In genomic region chr19:57355451-57356251, GRCm38 (mm10) we compare ENCODE assay signal across 8 mouse cellular contexts. TPM values are rescaled to one million over a fixed set of nuclear protein-coding genes. Genes with fewer than 3 reads are reported as not detected.
DNase-seq lines count a peak whose midpoint lies in the region; ATAC-seq and TF ChIP-seq lines count a peak whose summit lies in the region.

No protein-coding gene starts in this region.

- no peak overlapping the region for H3K4me2 ChIP-seq in forebrain, postnatal 0 days (ENCODE audit: low read depth)
- H3K4me2 ChIP-seq in forebrain, embryonic 14.5 days (ENCODE audit: low read length) = no peak overlapping the region

- no peaks in the 10 kb centered on the region for H3K36me3 ChIP-seq in forebrain, postnatal 0 days (ENCODE audit: insufficient read depth)
- H3K36me3 ChIP-seq in forebrain, embryonic 14.5 days (ENCODE audit: control insufficient read depth, insufficient read depth, low read length) = no peaks in the 10 kb centered on the region
- H3K36me3 ChIP-seq in megakaryocyte, embryonic 14.5 days (replicated peaks; ENCODE audit: low read length) = peaks cover 19% of the 10 kb centered on the region

- no peak for ATAC-seq in forebrain, postnatal 0 days
- ATAC-seq in forebrain, embryonic 14.5 days = no peak
- ATAC-seq in hematopoietic stem cell, adult 5-6 weeks (replicated peaks in 1 of 2; ENCODE audit: insufficient read depth in 1 of 2, low FRiP score in 2 of 2, low TSS enrichment in 1 of 2, low read depth in 1 of 2, poor library complexity in 2 of 2, severe bottlenecking in 2 of 2) = peak; percentile 34 to 46; a peak in 3 of 4 replicates
- ATAC-seq in erythroid progenitor cell, adult 5-6 weeks (replicated peaks; ENCODE audit: low FRiP score, poor library complexity, severe bottlenecking) = no peak

- no peaks in the 10 kb centered on the region for H3K9me3 ChIP-seq in forebrain, postnatal 0 days (ENCODE audit: low read length)
- H3K9me3 ChIP-seq in forebrain, embryonic 14.5 days (replicated peaks; ENCODE audit: control insufficient read depth, low read length) = no peaks in the 10 kb centered on the region
- H3K9me3 ChIP-seq in megakaryocyte, embryonic 14.5 days = no peaks in the 10 kb centered on the region

- H3K27ac ChIP-seq in forebrain, postnatal 0 days (ENCODE audit: low read depth, low read length) = 0 out of 2 replicates have a peak overlapping the region, but pooled peaks have one; percentile 9
- no peak overlapping the region for H3K27ac ChIP-seq in forebrain, embryonic 14.5 days (ENCODE audit: low read depth, low read length)

- no peak overlapping the region for H3K4me3 ChIP-seq in forebrain, postnatal 0 days (ENCODE audit: low read depth, low read length)
- H3K4me3 ChIP-seq in forebrain, embryonic 14.5 days (ENCODE audit: low read depth, low read length) = no peak overlapping the region
- H3K4me3 ChIP-seq in megakaryocyte, embryonic 14.5 days (replicated peaks) = peak overlapping the region; percentile 85

- 81% methylated on average over 16 of the region's 16 CpGs for WGBS in forebrain, postnatal 0 days
- WGBS in forebrain, embryonic 14.5 days = 84% methylated on average over 16 of the region's 16 CpGs

- H3K9ac ChIP-seq in forebrain, postnatal 0 days = no peak overlapping the region
- no peak overlapping the region for H3K9ac ChIP-seq in forebrain, embryonic 14.5 days (ENCODE audit: low read length)

- no peaks in the 10 kb centered on the region for H3K27me3 ChIP-seq in forebrain, postnatal 0 days (ENCODE audit: insufficient read depth, low read length)
- no peaks in the 10 kb centered on the region for H3K27me3 ChIP-seq in forebrain, embryonic 14.5 days (replicated peaks; ENCODE audit: control insufficient read depth, insufficient read depth, low read length)
- no peaks in the 10 kb centered on the region for H3K27me3 ChIP-seq in megakaryocyte, embryonic 14.5 days (replicated peaks)

- no peak for TF ChIP-seq CTCF in forebrain, postnatal 0 days (IDR thresholded peaks at IDR 0.05; ENCODE audit: low read depth)

- no peak for DNase-seq in forebrain, postnatal 0 days
- no peak for DNase-seq in forebrain, embryonic 14.5 days (ENCODE audit: low spot score)
- DNase-seq in CD8-positive naive resting alpha-beta T cell, adult 2 months (ENCODE audit: low read depth in 2 of 2, low spot score in 2 of 2) = peak; percentile 75 to 86
- no peak for DNase-seq in urinary bladder, postnatal 25 days (ENCODE audit: low spot score)
- DNase-seq in layer of hippocampus, adult 9-10 months (ENCODE audit: low spot score) = no peak

- peaks cover 6% of the 10 kb centered on the region; the same call in 1 of the 2 replicates for H3K4me1 ChIP-seq in forebrain, postnatal 0 days (ENCODE audit: insufficient read depth)
- peaks cover 4% of the 10 kb centered on the region; the same call in 1 of the 2 replicates for H3K4me1 ChIP-seq in forebrain, embryonic 14.5 days (ENCODE audit: control insufficient read depth, insufficient read depth, low read length)
- H3K4me1 ChIP-seq in megakaryocyte, embryonic 14.5 days = peaks cover 83% of the 10 kb centered on the region

RNA-seq across cellular contexts. Expression of gene Fam160b1, which starts 4.8 kb away (rescaled TPM):
- 19.7 and 23.0 TPM in 2 replicates for total RNA-seq in forebrain, postnatal 0 days (2014; rRNA removed)
- 9.0 and 10.8 TPM in 2 replicates for polyA plus RNA-seq in forebrain, postnatal 0 days (2015; fragmentation: Nextera tagmentation; extraction: Ambion mirVana)
- 12.7 and 15.0 TPM in 2 replicates for polyA plus RNA-seq in forebrain, embryonic 14.5 days (2014; fragmentation: Nextera tagmentation; extraction: Ambion mirVana)
- total RNA-seq in hematopoietic stem cell, adult 5-6 weeks (2017) = 20.8 and 30.2 TPM in 2 replicates
- 2.9 TPM in 2 replicates for polyA plus RNA-seq in megakaryocyte, embryonic 14.5 days (2012; ENCODE audit: insufficient read depth, low replicate concordance)
- total RNA-seq in erythroid progenitor cell, adult 5-6 weeks (2015; ENCODE audit: low replicate concordance) = 19.5 and 20.1 TPM in 2 replicates
- 8.5 and 15.5 TPM in 2 replicates for total RNA-seq in erythroid progenitor cell, adult 5-6 weeks (2017; ENCODE audit: low replicate concordance)

RNA-seq across cellular contexts. Expression of gene Ablim1, which starts 40.9 kb away (rescaled TPM):
- 76.9 and 78.5 TPM in 2 replicates for total RNA-seq in forebrain, postnatal 0 days (2014; rRNA removed)
- 46.2 and 47.8 TPM in 2 replicates for polyA plus RNA-seq in forebrain, postnatal 0 days (2015; fragmentation: Nextera tagmentation; extraction: Ambion mirVana)
- 24.0 and 35.5 TPM in 2 replicates for polyA plus RNA-seq in forebrain, embryonic 14.5 days (2014; fragmentation: Nextera tagmentation; extraction: Ambion mirVana)
- total RNA-seq in hematopoietic stem cell, adult 5-6 weeks (2017) = 46.1 and 50.2 TPM in 2 replicates
- 0.17 TPM in 1 of 2 replicates, not detected in the other for polyA plus RNA-seq in megakaryocyte, embryonic 14.5 days (2012; ENCODE audit: insufficient read depth, low replicate concordance)
- 12.6 and 18.4 TPM in 2 replicates for total RNA-seq in erythroid progenitor cell, adult 5-6 weeks (2015; ENCODE audit: low replicate concordance)
- 7.6 and 10.0 TPM in 2 replicates for total RNA-seq in erythroid progenitor cell, adult 5-6 weeks (2017; ENCODE audit: low replicate concordance)

Comparison
In these comparisons a context has a peak if more than half of its experiments do, and no peak if none do; other contexts are left out.
1. ATAC-seq: peak in hematopoietic stem cell, adult 5-6 weeks (2 of 2); none in forebrain, postnatal 0 days (single experiment), forebrain, embryonic 14.5 days (single experiment) and erythroid progenitor cell, adult 5-6 weeks (single experiment).
2. DNase-seq: peak in CD8-positive naive resting alpha-beta T cell, adult 2 months (2 of 2); none in forebrain, postnatal 0 days (single experiment), forebrain, embryonic 14.5 days (single experiment), urinary bladder, postnatal 25 days (single experiment) and layer of hippocampus, adult 9-10 months (single experiment).